Mouse (Mus musculus) megakaryocyte, embryonic 14.5 days (primary cell): ENCODE data around the gene Ccnt1.

ENCODE experiments used
- FLI1 ChIP-seq: IDR thresholded peaks from 2 replicates; pipeline ENCODE4 v1.6.1; 2012; ENCODE audit warnings: low read length, inconsistent platforms, mixed read lengths
- GATA1 ChIP-seq: IDR thresholded peaks from 3 replicates; pipeline ENCODE4 v1.6.1; 2012; ENCODE audit warnings: mixed read lengths, low read length, inconsistent platforms, borderline replicate concordance

DNA sequence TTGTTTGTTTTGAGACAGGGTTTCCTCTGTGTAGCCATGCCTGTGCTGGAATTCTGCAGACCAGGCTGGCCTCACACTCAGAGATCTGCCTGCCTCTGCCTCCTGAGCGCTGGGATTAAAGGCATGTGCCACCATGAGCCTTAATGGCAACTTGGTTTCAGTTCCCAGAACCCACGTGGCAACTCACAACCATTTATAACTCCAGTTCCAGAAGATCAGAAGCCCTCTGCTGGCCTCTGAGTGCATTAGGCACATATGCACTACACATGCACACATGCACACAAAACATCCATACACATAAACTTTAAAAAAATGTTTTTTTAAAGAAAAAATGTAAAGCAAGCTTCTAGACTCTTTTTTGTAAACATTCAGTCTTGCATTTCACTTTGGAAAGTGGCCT, 61.3 kb downstream of the Ccnt1 start:
- TF ChIP-seq GATA1, result no peak
- no peak for TF ChIP-seq FLI1
